Mouse (Mus musculus): ENCODE measurements around the gene Ifnar1. TPM values are rescaled to one million over a fixed set of nuclear protein-coding genes. Genes with fewer than 3 reads are reported as not detected.
"Not testable (repeated sequence)": the region's sequence is repeated elsewhere in the genome, so short reads cannot be mapped to it uniquely, and the experiment has no call there.

The Ifnar1 gene
- polyA plus RNA-seq (2014; fragmentation: Nextera tagmentation; extraction: Ambion mirVana) = 32.6 and 35.5 TPM in 2 replicates

GRCm38 (mm10) chr16:91484808-91485700 lies at the start of gene Ifnar1:
Gene Ifnar1, plus strand, starts transcription at chr16:91485238.
- Histone ChIP-seq H3K27ac (ENCODE audit: low read depth, low read length) (peak within 1 kb of the TSS; percentile 98), H3K4me2 (peak within 1 kb of the TSS; percentile 71), H3K4me1 (replicated peaks; ENCODE audit: control insufficient read depth, insufficient read depth, low read length) (peaks cover 8% of the 10 kb centered on the region), H3K9ac (ENCODE audit: low read depth, low read length) (peak within 1 kb of the TSS; percentile 88), H3K36me3 (ENCODE audit: control insufficient read depth, insufficient read depth, low read length) (peaks cover 11% of the 10 kb centered on the region), H3K4me3 (ENCODE audit: low read depth, low read length) (peak within 1 kb of the TSS; percentile 93), H3K9me3 (ENCODE audit: control insufficient read depth, low read length) (no peaks in the 10 kb centered on the region), H3K27me3 (replicated peaks; ENCODE audit: control insufficient read depth, insufficient read depth, low read length) (no peaks in the 10 kb centered on the region)
- DNase-seq (ENCODE audit: low spot score) = peak; percentile 95
- under 1% methylated on average over 63 of the region's 68 CpGs for WGBS
- peak; percentile 99 for ATAC-seq (replicated peaks; ENCODE audit: low FRiP score)

GRCm38 (mm10) chr16:91438081-91438480 lies 47.0 kb upstream of the Ifnar1 start:
- H3K9me3 ChIP-seq (ENCODE audit: control insufficient read depth, low read length) = no peaks in the 10 kb centered on the region
- H3K4me2 ChIP-seq = no peak overlapping the region
- H3K4me1 ChIP-seq (replicated peaks; ENCODE audit: control insufficient read depth, insufficient read depth, low read length) = peaks cover 34% of the 10 kb centered on the region
- ATAC-seq (replicated peaks; ENCODE audit: low FRiP score) = no peak
- no peaks in the 10 kb centered on the region for H3K27me3 ChIP-seq (replicated peaks; ENCODE audit: control insufficient read depth, insufficient read depth, low read length)
- H3K36me3 ChIP-seq (ENCODE audit: control insufficient read depth, insufficient read depth, low read length) = no peaks in the 10 kb centered on the region
- WGBS = 61% methylated on average over 3 of the region's 3 CpGs
- H3K27ac ChIP-seq (ENCODE audit: low read depth, low read length) = peak overlapping the region; percentile 71; the same call in 1 of the 2 replicates
- no peak for DNase-seq (ENCODE audit: low spot score)
- H3K9ac ChIP-seq (ENCODE audit: low read depth, low read length) = no peak overlapping the region
- H3K4me3 ChIP-seq (ENCODE audit: low read depth, low read length) = no peak overlapping the region

GRCm38 (mm10) chr16:91438599-91438998 lies 46.4 kb upstream of the Ifnar1 start:
- Histone ChIP-seq H3K4me1 (replicated peaks; ENCODE audit: control insufficient read depth, insufficient read depth, low read length) (peaks cover 35% of the 10 kb centered on the region), H3K27ac (ENCODE audit: low read depth, low read length) (peak overlapping the region; percentile 71)
- H3K4me3 ChIP-seq (ENCODE audit: low read depth, low read length); H3K9ac ChIP-seq (ENCODE audit: low read depth, low read length); H3K4me2 ChIP-seq; H3K36me3 ChIP-seq (ENCODE audit: control insufficient read depth, insufficient read depth, low read length); ATAC-seq (replicated peaks; ENCODE audit: low FRiP score); H3K9me3 ChIP-seq (ENCODE audit: control insufficient read depth, low read length); DNase-seq (ENCODE audit: low spot score); H3K27me3 ChIP-seq (replicated peaks; ENCODE audit: control insufficient read depth, insufficient read depth, low read length): not testable (repeated sequence)
- WGBS = 69% methylated on average over 1 of the region's 1 CpGs

- peaks cover 29% of the 10 kb centered on the region for H3K4me1 ChIP-seq (replicated peaks; ENCODE audit: control insufficient read depth, insufficient read depth, low read length)
- WGBS = 28% methylated on average over 7 of the region's 7 CpGs
Observed at GRCm38 (mm10) chr16:91441366-91441765, 43.7 kb upstream of the Ifnar1 start.

DNA sequence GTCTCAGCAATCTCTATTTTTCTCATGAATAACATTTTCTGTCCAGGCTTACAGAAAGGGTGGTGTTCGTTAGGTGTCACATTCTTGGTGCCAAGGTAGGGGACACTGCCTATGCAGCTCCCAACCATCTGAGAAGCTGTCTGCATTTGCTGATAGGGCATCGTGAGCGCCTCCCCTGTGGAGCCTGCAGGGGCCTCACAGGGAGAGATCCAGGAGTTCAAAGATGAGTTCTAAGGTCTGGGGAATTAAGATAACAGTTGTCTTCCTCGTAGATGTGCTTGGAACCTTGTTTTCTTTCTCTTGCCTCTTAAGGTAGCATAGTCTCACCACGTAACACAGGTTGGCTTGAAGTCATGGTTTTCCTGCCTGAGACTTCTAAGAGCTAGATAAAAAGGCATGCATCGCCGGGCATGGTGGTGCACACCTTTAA lies 43.2 kb upstream of the Ifnar1 start:
- H3K4me2 ChIP-seq = peak overlapping the region; percentile 60
- WGBS = 33% methylated on average over 7 of the region's 7 CpGs
- peaks cover 32% of the 10 kb centered on the region for H3K4me1 ChIP-seq (replicated peaks; ENCODE audit: control insufficient read depth, insufficient read depth, low read length)
- no peaks in the 10 kb centered on the region for H3K27me3 ChIP-seq (replicated peaks; ENCODE audit: control insufficient read depth, insufficient read depth, low read length)
- H3K4me3 ChIP-seq (ENCODE audit: low read depth, low read length) = no peak overlapping the region
- peak overlapping the region; percentile 98 for H3K27ac ChIP-seq (ENCODE audit: low read depth, low read length)
- H3K9ac ChIP-seq (ENCODE audit: low read depth, low read length) = peak overlapping the region; percentile 49; the same call in 1 of the 2 replicates
- H3K36me3 ChIP-seq (ENCODE audit: control insufficient read depth, insufficient read depth, low read length) = no peaks in the 10 kb centered on the region
- ATAC-seq (replicated peaks; ENCODE audit: low FRiP score) (peak; percentile 99), DNase-seq (ENCODE audit: low spot score) (peak; percentile 62)
- H3K9me3 ChIP-seq (ENCODE audit: control insufficient read depth, low read length) = no peaks in the 10 kb centered on the region

More at GRCm38 (mm10) chr16:91441366-91441765, 43.7 kb upstream of the Ifnar1 start:
- DNase-seq (ENCODE audit: low spot score) = peak; percentile 53
- no peaks in the 10 kb centered on the region for H3K9me3 ChIP-seq (ENCODE audit: control insufficient read depth, low read length)
- H3K27me3 ChIP-seq (replicated peaks; ENCODE audit: control insufficient read depth, insufficient read depth, low read length) = no peaks in the 10 kb centered on the region
- peak overlapping the region; percentile 49; the same call in 1 of the 2 replicates for H3K9ac ChIP-seq (ENCODE audit: low read depth, low read length)
- peak; percentile 89 for ATAC-seq (replicated peaks; ENCODE audit: low FRiP score)
- no peaks in the 10 kb centered on the region for H3K36me3 ChIP-seq (ENCODE audit: control insufficient read depth, insufficient read depth, low read length)
- H3K4me3 ChIP-seq (ENCODE audit: low read depth, low read length) = no peak overlapping the region
- H3K27ac ChIP-seq (ENCODE audit: low read depth, low read length) = peak overlapping the region; percentile 98
- peak overlapping the region; percentile 60 for H3K4me2 ChIP-seq

GRCm38 (mm10) chr16:91442446-91442845 lies 42.6 kb upstream of the Ifnar1 start:
- DNase-seq (ENCODE audit: low spot score) (no peak), ATAC-seq (replicated peaks; ENCODE audit: low FRiP score) (peak; percentile 70)
- peak overlapping the region; percentile 58 for H3K9ac ChIP-seq (ENCODE audit: low read depth, low read length)
- 50% methylated on average over 4 of the region's 4 CpGs for WGBS
- no peak overlapping the region for H3K4me3 ChIP-seq (ENCODE audit: low read depth, low read length)
- H3K36me3 ChIP-seq (ENCODE audit: control insufficient read depth, insufficient read depth, low read length) = no peaks in the 10 kb centered on the region
- H3K4me1 ChIP-seq (replicated peaks; ENCODE audit: control insufficient read depth, insufficient read depth, low read length) = peaks cover 38% of the 10 kb centered on the region
- peak overlapping the region; percentile 98 for H3K27ac ChIP-seq (ENCODE audit: low read depth, low read length)
- H3K9me3 ChIP-seq (ENCODE audit: control insufficient read depth, low read length) = no peaks in the 10 kb centered on the region
- peak overlapping the region; percentile 35 for H3K4me2 ChIP-seq
- H3K27me3 ChIP-seq (replicated peaks; ENCODE audit: control insufficient read depth, insufficient read depth, low read length) = no peaks in the 10 kb centered on the region

DNA sequence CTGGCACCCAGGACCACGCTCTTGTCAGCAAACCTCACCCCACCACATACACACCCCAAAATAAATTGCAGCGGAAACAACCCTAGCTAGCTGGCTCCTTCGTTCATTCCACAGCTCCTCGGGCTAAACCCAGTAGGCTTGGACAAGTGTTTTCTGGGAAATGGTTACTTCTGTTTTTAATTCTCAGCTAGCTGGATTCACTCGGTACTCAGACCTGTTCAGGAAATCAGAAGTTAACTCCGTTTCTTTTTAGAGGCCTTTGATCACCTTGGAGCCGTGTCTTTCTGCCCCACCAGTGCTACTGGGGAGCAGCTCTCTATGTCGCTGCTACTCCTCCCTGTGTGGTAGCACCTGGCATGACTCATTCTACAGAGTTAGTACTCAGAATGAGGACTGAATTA lies 41.8 kb upstream of the Ifnar1 start:
- peak overlapping the region; percentile 58 for H3K9ac ChIP-seq (ENCODE audit: low read depth, low read length)
- DNase-seq (ENCODE audit: low spot score) (no peak), ATAC-seq (replicated peaks; ENCODE audit: low FRiP score) (no peak)
- H3K27ac ChIP-seq (ENCODE audit: low read depth, low read length) = peak overlapping the region; percentile 98
- 73% methylated on average over 8 of the region's 8 CpGs for WGBS
- H3K9me3 ChIP-seq (ENCODE audit: control insufficient read depth, low read length) = no peaks in the 10 kb centered on the region
- no peak overlapping the region for H3K4me2 ChIP-seq
- no peaks in the 10 kb centered on the region for H3K27me3 ChIP-seq (replicated peaks; ENCODE audit: control insufficient read depth, insufficient read depth, low read length)
- H3K36me3 ChIP-seq (ENCODE audit: control insufficient read depth, insufficient read depth, low read length) = no peaks in the 10 kb centered on the region
- peaks cover 44% of the 10 kb centered on the region for H3K4me1 ChIP-seq (replicated peaks; ENCODE audit: control insufficient read depth, insufficient read depth, low read length)
- no peak overlapping the region for H3K4me3 ChIP-seq (ENCODE audit: low read depth, low read length)

- no peaks in the 10 kb centered on the region for H3K27me3 ChIP-seq (replicated peaks; ENCODE audit: control insufficient read depth, insufficient read depth, low read length)
- no peaks in the 10 kb centered on the region for H3K36me3 ChIP-seq (ENCODE audit: control insufficient read depth, insufficient read depth, low read length)
- H3K9me3 ChIP-seq (ENCODE audit: control insufficient read depth, low read length) = no peaks in the 10 kb centered on the region
- no peak overlapping the region for H3K9ac ChIP-seq (ENCODE audit: low read depth, low read length)
- H3K27ac ChIP-seq (ENCODE audit: low read depth, low read length) = no peak overlapping the region
- 82% methylated on average over 4 of the region's 4 CpGs for WGBS
- no peak overlapping the region for H3K4me3 ChIP-seq (ENCODE audit: low read depth, low read length)
- H3K4me1 ChIP-seq (replicated peaks; ENCODE audit: control insufficient read depth, insufficient read depth, low read length) = peaks cover 53% of the 10 kb centered on the region
- ATAC-seq (replicated peaks; ENCODE audit: low FRiP score) (no peak), DNase-seq (ENCODE audit: low spot score) (no peak)
- H3K4me2 ChIP-seq = no peak overlapping the region
Observed at GRCm38 (mm10) chr16:91444847-91445246, 40.2 kb upstream of the Ifnar1 start.
